Mouse (Mus musculus) embryonic facial prominence, embryonic 10.5 days (tissue): ENCODE results near the gene Bcorl1. TPM values are rescaled to one million over a fixed set of nuclear protein-coding genes. Genes with fewer than 3 reads are reported as not detected.
A peak's percentile ranks its signal among the peaks of the same experiment; 100 is the strongest.

Experiments used
- DNase-seq: peaks from one replicate; pipeline ENCODE4 v3.0.0-alpha.2; 2017; ENCODE audit warnings: low spot score
- H3K27ac ChIP-seq: fragments of 300-500 bp; sonication (generic); replicated peaks from 2 replicates; pipeline ENCODE4 v1.5.1; 2016; ENCODE audit warnings: mild to moderate bottlenecking
- H3K27me3 ChIP-seq: fragments of 300-500 bp; sonication (generic); replicated peaks from 2 replicates; pipeline ENCODE4 v1.6.1; 2016; ENCODE audit warnings: low read depth, mild to moderate bottlenecking; ENCODE audit not compliant: poor library complexity, severe bottlenecking
- H3K36me3 ChIP-seq: fragments of 300-500 bp; sonication (generic); replicated peaks from 2 replicates; pipeline ENCODE4 v1.6.1; 2016; ENCODE audit warnings: mild to moderate bottlenecking, moderate library complexity
- H3K4me1 ChIP-seq: fragments of 300-500 bp; sonication (generic); 2 replicates; pipeline ENCODE4 v1.6.1; 2016
- H3K4me3 ChIP-seq: fragments of 300-500 bp; sonication (generic); 2 replicates; pipeline ENCODE4 v1.5.1; 2016; ENCODE audit warnings: mild to moderate bottlenecking, moderate library complexity
- H3K9me3 ChIP-seq: fragments of 300-500 bp; sonication (generic); 2 replicates; pipeline ENCODE4 v1.6.1; 2016; ENCODE audit warnings: mild to moderate bottlenecking
- WGBS: fragments of 180-500 bp; shearing (Covaris S2); methylation state at CpG from one replicate; pipeline ENCODE4 v1.1.7; 2016; 5-methylcytosine and 5-hydroxymethylcytosine counted together
- polyA plus RNA-seq: library from polyadenylated mRNA; unstranded; fragments of >200 nt; fragmentation: Nextera tagmentation; extraction: Ambion mirVana; gene quantifications from 2 replicates; pipeline ENCODE4 v1.2.1, GENCODE M21; 2016

Gene Bcorl1
- polyA plus RNA-seq, 1 experiment from 2014 or later = 4.6 TPM

- H3K27me3 ChIP-seq = no peaks in the 10 kb centered on the region
- 14% methylated on average over 36 of the region's 36 CpGs for WGBS
- H3K36me3 ChIP-seq = peaks cover 15% of the 10 kb centered on the region
- DNase-seq = peak; percentile 87
- H3K4me1 ChIP-seq = peaks cover 8% of the 10 kb centered on the region
- no peaks in the 10 kb centered on the region for H3K9me3 ChIP-seq
- H3K4me3 ChIP-seq = peak overlapping the region; percentile 56
- H3K27ac ChIP-seq = no peak overlapping the region
Measured at GRCm38 (mm10) chrX:48409611-48410387, 68.6 kb downstream of the Bcorl1 start.

GRCm38 (mm10) chrX:48410388-48410776, 69.2 kb downstream of the Bcorl1 start:
- H3K9me3 ChIP-seq = no peaks in the 10 kb centered on the region
- peaks cover 6% of the 10 kb centered on the region for H3K4me1 ChIP-seq
- H3K4me3 ChIP-seq = peak overlapping the region; percentile 56
- H3K27me3 ChIP-seq = no peaks in the 10 kb centered on the region
- peaks cover 14% of the 10 kb centered on the region for H3K36me3 ChIP-seq
- DNase-seq = no peak
- no peak overlapping the region for H3K27ac ChIP-seq
- WGBS = 30% methylated on average over 7 of the region's 7 CpGs

- Histone ChIP-seq H3K27me3 (no peaks in the 10 kb centered on the region), H3K36me3 (no peaks in the 10 kb centered on the region), H3K4me3 (no peak overlapping the region), H3K27ac (no peak overlapping the region), H3K9me3 (no peaks in the 10 kb centered on the region), H3K4me1 (no peaks in the 10 kb centered on the region)
- WGBS = 83% methylated on average over 6 of the region's 6 CpGs
- DNase-seq = no peak
Measured at GRCm38 (mm10) chrX:48412629-48413028, 71.5 kb downstream of the Bcorl1 start.

- WGBS = 85% methylated on average over 5 of the region's 5 CpGs
- no peaks in the 10 kb centered on the region for H3K36me3 ChIP-seq
- no peak for DNase-seq
- no peaks in the 10 kb centered on the region for H3K27me3 ChIP-seq
- H3K4me1 ChIP-seq = no peaks in the 10 kb centered on the region
- H3K9me3 ChIP-seq = no peaks in the 10 kb centered on the region
- H3K4me3 ChIP-seq = no peak overlapping the region
- no peak overlapping the region for H3K27ac ChIP-seq
Measured at GRCm38 (mm10) chrX:48414291-48414690, 73.1 kb downstream of the Bcorl1 start.

GRCm38 (mm10) chrX:48418417-48418816, 77.3 kb downstream of the Bcorl1 start:
- no peaks in the 10 kb centered on the region for H3K4me1 ChIP-seq
- 81% methylated on average over 2 of the region's 2 CpGs for WGBS
- no peak for DNase-seq
- H3K9me3 ChIP-seq = no peaks in the 10 kb centered on the region
- H3K27ac ChIP-seq = no peak overlapping the region
- no peaks in the 10 kb centered on the region for H3K36me3 ChIP-seq
- H3K4me3 ChIP-seq = no peak overlapping the region
- H3K27me3 ChIP-seq = no peaks in the 10 kb centered on the region

- peaks cover 14% of the 10 kb centered on the region for H3K4me1 ChIP-seq
- peak; percentile 65 for DNase-seq
- WGBS = 26% methylated on average over 4 of the region's 4 CpGs
- no peak overlapping the region for H3K4me3 ChIP-seq
- no peaks in the 10 kb centered on the region for H3K27me3 ChIP-seq
- H3K9me3 ChIP-seq = no peaks in the 10 kb centered on the region
- H3K36me3 ChIP-seq = no peaks in the 10 kb centered on the region
- H3K27ac ChIP-seq = no peak overlapping the region
Measured at GRCm38 (mm10) chrX:48422986-48423385, 81.8 kb downstream of the Bcorl1 start.

GRCm38 (mm10) chrX:48423671-48424070, 82.5 kb downstream of the Bcorl1 start:
- Histone ChIP-seq H3K4me3 (no peak overlapping the region), H3K4me1 (peaks cover 15% of the 10 kb centered on the region), H3K27ac (no peak overlapping the region), H3K27me3 (no peaks in the 10 kb centered on the region), H3K9me3 (no peaks in the 10 kb centered on the region), H3K36me3 (no peaks in the 10 kb centered on the region)
- DNase-seq = no peak
- 54% methylated on average over 1 of the region's 1 CpGs for WGBS

GRCm38 (mm10) chrX:48424583-48424982, 83.4 kb downstream of the Bcorl1 start:
- DNase-seq = no peak
- 43% methylated on average over 3 of the region's 3 CpGs for WGBS
- H3K36me3 ChIP-seq = no peaks in the 10 kb centered on the region
- H3K27me3 ChIP-seq = no peaks in the 10 kb centered on the region
- no peak overlapping the region for H3K4me3 ChIP-seq
- no peaks in the 10 kb centered on the region for H3K9me3 ChIP-seq
- peaks cover 15% of the 10 kb centered on the region for H3K4me1 ChIP-seq
- H3K27ac ChIP-seq = no peak overlapping the region

GRCm38 (mm10) chrX:48425280-48425679, 84.1 kb downstream of the Bcorl1 start:
- no peak overlapping the region for H3K27ac ChIP-seq
- no peak for DNase-seq
- peaks cover 15% of the 10 kb centered on the region for H3K4me1 ChIP-seq
- H3K36me3 ChIP-seq = no peaks in the 10 kb centered on the region
- no peaks in the 10 kb centered on the region for H3K27me3 ChIP-seq
- whole genome bisulfite sequencing = 70% methylated on average over 7 of the region's 7 CpGs
- no peaks in the 10 kb centered on the region for H3K9me3 ChIP-seq
- H3K4me3 ChIP-seq = no peak overlapping the region

- 74% methylated on average over 6 of the region's 6 CpGs for WGBS
- H3K4me3 ChIP-seq = no peak overlapping the region
- peaks cover under 1% of the 10 kb centered on the region; the same call in 1 of the 2 replicates for H3K27me3 ChIP-seq
- DNase-seq = no peak
- no peaks in the 10 kb centered on the region for H3K36me3 ChIP-seq
- H3K9me3 ChIP-seq = no peaks in the 10 kb centered on the region
- H3K4me1 ChIP-seq = peaks cover 19% of the 10 kb centered on the region
- H3K27ac ChIP-seq = no peak overlapping the region
Measured at GRCm38 (mm10) chrX:48428241-48428640, 87.1 kb downstream of the Bcorl1 start.

- Histone ChIP-seq H3K4me3 (no peak overlapping the region), H3K36me3 (no peaks in the 10 kb centered on the region), H3K9me3 (no peaks in the 10 kb centered on the region), H3K4me1 (peaks cover 23% of the 10 kb centered on the region), H3K27me3 (peaks cover 5% of the 10 kb centered on the region), H3K27ac (no peak overlapping the region)
- DNase-seq = no peak
- 83% methylated on average over 8 of the region's 8 CpGs for WGBS
Measured at GRCm38 (mm10) chrX:48428642-48429041, 87.5 kb downstream of the Bcorl1 start.

- Histone ChIP-seq H3K9me3 (no peaks in the 10 kb centered on the region), H3K27ac (no peak overlapping the region), H3K27me3 (peaks cover 6% of the 10 kb centered on the region), H3K4me3 (no peak overlapping the region), H3K36me3 (no peaks in the 10 kb centered on the region), H3K4me1 (peaks cover 24% of the 10 kb centered on the region)
- DNase-seq = no peak
Measured at GRCm38 (mm10) chrX:48429100-48429499, 87.9 kb downstream of the Bcorl1 start.

- H3K9me3 ChIP-seq = no peaks in the 10 kb centered on the region
- H3K36me3 ChIP-seq = no peaks in the 10 kb centered on the region
- H3K27me3 ChIP-seq = peaks cover 6% of the 10 kb centered on the region
- peak; percentile 11 for DNase-seq
- 33% methylated on average over 6 of the region's 6 CpGs for WGBS
- H3K4me3 ChIP-seq = no peak overlapping the region
- H3K27ac ChIP-seq = no peak overlapping the region
- peaks cover 23% of the 10 kb centered on the region for H3K4me1 ChIP-seq
Measured at GRCm38 (mm10) chrX:48429538-48429937, 88.4 kb downstream of the Bcorl1 start.
